Mouse (Mus musculus) embryonic facial prominence, embryonic 13.5 days (tissue): Measurements from ENCODE around the gene Lgals1. TPM values are rescaled to one million over a fixed set of nuclear protein-coding genes. Genes with fewer than 3 reads are reported as not detected.

Experiments
- ATAC-seq: fragments of 200-750 bp; cut with Nextera tagmentation; 2 replicates; pipeline ENCODE4 v1.8.0; 2017; ENCODE audit warnings: low read depth; ENCODE audit not compliant: insufficient number of reproducible peaks, insufficient read depth, low FRiP score, low TSS enrichment
- H3K27ac ChIP-seq: fragments of 300-500 bp; sonication (generic); 2 replicates; pipeline ENCODE4 v1.5.1; 2015; ENCODE audit warnings: moderate library complexity, mild to moderate bottlenecking, inconsistent platforms
- H3K27me3 ChIP-seq: fragments of 300-500 bp; sonication (generic); 2 replicates; pipeline ENCODE4 v1.6.1; 2015; ENCODE audit warnings: mild to moderate bottlenecking, inconsistent platforms
- H3K36me3 ChIP-seq: fragments of 300-500 bp; sonication (generic); 2 replicates; pipeline ENCODE4 v1.6.1; 2015; ENCODE audit warnings: mild to moderate bottlenecking, inconsistent platforms
- H3K4me1 ChIP-seq: fragments of 300-500 bp; sonication (generic); 2 replicates; pipeline ENCODE4 v1.6.1; 2015; ENCODE audit warnings: inconsistent platforms
- H3K4me2 ChIP-seq: fragments of 300-500 bp; sonication (generic); 2 replicates; pipeline ENCODE4 v1.6.1; 2015; ENCODE audit warnings: moderate library complexity, mild to moderate bottlenecking, inconsistent platforms
- H3K4me3 ChIP-seq: fragments of 300-500 bp; sonication (generic); 2 replicates; pipeline ENCODE4 v1.5.1; 2015; ENCODE audit warnings: mild to moderate bottlenecking, inconsistent platforms
- H3K9ac ChIP-seq: fragments of 300-500 bp; sonication (generic); 2 replicates; pipeline ENCODE4 v1.6.1; 2015; ENCODE audit warnings: mild to moderate bottlenecking, inconsistent platforms
- H3K9me3 ChIP-seq: fragments of 300-500 bp; sonication (generic); 2 replicates; pipeline ENCODE4 v1.6.1; 2016; ENCODE audit warnings: inconsistent platforms
- WGBS: fragments of 180-500 bp; shearing (Covaris S2); methylation state at CpG from one replicate; pipeline ENCODE4 v1.1.7; 2015; ENCODE audit warnings: mixed read lengths; 5-methylcytosine and 5-hydroxymethylcytosine counted together
- polyA plus RNA-seq: library from polyadenylated mRNA; unstranded; fragments of >200 nt; fragmentation: Nextera tagmentation; extraction: Ambion mirVana; gene quantifications from 2 replicates; pipeline ENCODE4 v1.2.1, GENCODE M21; 2015

Lgals1 gene
- polyA plus RNA-seq, 1 experiment from 2014 or later, result 2,193 TPM

GRCm38 (mm10) chr15:78942663-78943062 lies 16.1 kb downstream of the Lgals1 start:
- no peak overlapping the region; the same call in 1 of the 2 replicates for H3K27ac ChIP-seq
- no peak for ATAC-seq
- no peaks in the 10 kb centered on the region for H3K9me3 ChIP-seq
- 3% methylated on average over 9 of the region's 9 CpGs for WGBS
- H3K36me3 ChIP-seq, result peaks cover 44% of the 10 kb centered on the region
- H3K4me1 ChIP-seq, result peaks cover 13% of the 10 kb centered on the region; the same call in 1 of the 2 replicates
- peak overlapping the region; percentile 67 for H3K9ac ChIP-seq
- peak overlapping the region; percentile 56 for H3K4me2 ChIP-seq
- H3K27me3 ChIP-seq, result no peaks in the 10 kb centered on the region
- H3K4me3 ChIP-seq, result peak overlapping the region; percentile 30

GRCm38 (mm10) chr15:78946232-78946631 lies 19.7 kb downstream of the Lgals1 start:
- no peak overlapping the region for H3K27ac ChIP-seq

GRCm38 (mm10) chr15:78947657-78948056 lies 21.1 kb downstream of the Lgals1 start, which contains the start of gene Triobp:
Gene Triobp (plus strand): TSS chr15:78947724.
- peaks cover 17% of the 10 kb centered on the region; the same call in 1 of the 2 replicates for H3K4me1 ChIP-seq
- H3K9me3 ChIP-seq, result no peaks in the 10 kb centered on the region
- H3K4me2 ChIP-seq, result peak within 1 kb of the TSS; percentile 73
- peak within 1 kb of the TSS; percentile 49; the same call in 1 of the 2 replicates for H3K27ac ChIP-seq
- peaks cover 8% of the 10 kb centered on the region; the same call in 1 of the 2 replicates for H3K36me3 ChIP-seq
- peak; percentile 91 for ATAC-seq
- H3K4me3 ChIP-seq, result peak within 1 kb of the TSS; percentile 54
- under 1% methylated on average over 24 of the region's 24 CpGs for WGBS
- peak within 1 kb of the TSS; percentile 73 for H3K9ac ChIP-seq
- H3K27me3 ChIP-seq, result no peaks in the 10 kb centered on the region

More at GRCm38 (mm10) chr15:78946232-78946631, 19.7 kb downstream of the Lgals1 start:
- Histone ChIP-seq H3K9me3 (no peaks in the 10 kb centered on the region), H3K4me1 (peaks cover 19% of the 10 kb centered on the region; the same call in 1 of the 2 replicates), H3K4me3 (no peak overlapping the region), H3K36me3 (peaks cover 8% of the 10 kb centered on the region), H3K27me3 (no peaks in the 10 kb centered on the region), H3K4me2 (no peak overlapping the region), H3K9ac (no peak overlapping the region)
- ATAC-seq, result no peak
- WGBS, result 78% methylated on average over 7 of the region's 7 CpGs

- ATAC-seq, result no peak
- peaks cover 13% of the 10 kb centered on the region; the same call in 1 of the 2 replicates for H3K4me1 ChIP-seq
- no peaks in the 10 kb centered on the region for H3K27me3 ChIP-seq
- H3K27ac ChIP-seq, result peak overlapping the region; percentile 49; the same call in 1 of the 2 replicates
- peak overlapping the region; percentile 73 for H3K4me2 ChIP-seq
- H3K4me3 ChIP-seq, result peak overlapping the region; percentile 54
- H3K36me3 ChIP-seq, result peaks cover 9% of the 10 kb centered on the region; the same call in 1 of the 2 replicates
- 4% methylated on average over 11 of the region's 11 CpGs for WGBS
- H3K9me3 ChIP-seq, result no peaks in the 10 kb centered on the region
- peak overlapping the region; percentile 73 for H3K9ac ChIP-seq
Measured at GRCm38 (mm10) chr15:78948152-78948725, 21.7 kb downstream of the Lgals1 start.

GRCm38 (mm10) chr15:78948883-78949282 lies 22.4 kb downstream of the Lgals1 start:
- no peak overlapping the region for H3K27ac ChIP-seq
- H3K9me3 ChIP-seq, result no peaks in the 10 kb centered on the region
- H3K4me3 ChIP-seq, result no peak overlapping the region
- 96% methylated on average over 3 of the region's 3 CpGs for WGBS
- peaks cover 12% of the 10 kb centered on the region; the same call in 1 of the 2 replicates for H3K36me3 ChIP-seq
- no peaks in the 10 kb centered on the region for H3K27me3 ChIP-seq
- H3K4me1 ChIP-seq, result peaks cover 12% of the 10 kb centered on the region; the same call in 1 of the 2 replicates
- peak overlapping the region; percentile 25 for H3K4me2 ChIP-seq
- no peak overlapping the region for H3K9ac ChIP-seq
- no peak for ATAC-seq

- peaks cover 33% of the 10 kb centered on the region for H3K36me3 ChIP-seq
Measured at GRCm38 (mm10) chr15:78955663-78956062, 29.1 kb downstream of the Lgals1 start.

GRCm38 (mm10) chr15:78956351-78956750 lies 29.8 kb downstream of the Lgals1 start:
- Histone ChIP-seq H3K9me3 (no peaks in the 10 kb centered on the region), H3K4me2 (no peak overlapping the region), H3K27me3 (no peaks in the 10 kb centered on the region), H3K4me1 (peaks cover 12% of the 10 kb centered on the region), H3K36me3 (peaks cover 40% of the 10 kb centered on the region), H3K9ac (no peak overlapping the region), H3K27ac (no peak overlapping the region; the same call in 1 of the 2 replicates), H3K4me3 (no peak overlapping the region)
- ATAC-seq, result no peak
- WGBS, result 83% methylated on average over 4 of the region's 4 CpGs

More at GRCm38 (mm10) chr15:78955663-78956062, 29.1 kb downstream of the Lgals1 start:
- H3K27me3 ChIP-seq, result no peaks in the 10 kb centered on the region
- WGBS, result 67% methylated on average over 3 of the region's 3 CpGs
- H3K9ac ChIP-seq, result no peak overlapping the region
- no peak overlapping the region for H3K27ac ChIP-seq
- no peak overlapping the region for H3K4me3 ChIP-seq
- no peaks in the 10 kb centered on the region for H3K9me3 ChIP-seq
- no peak for ATAC-seq
- peaks cover 12% of the 10 kb centered on the region for H3K4me1 ChIP-seq
- no peak overlapping the region for H3K4me2 ChIP-seq

GRCm38 (mm10) chr15:78957021-78957420 lies 30.5 kb downstream of the Lgals1 start:
- peak overlapping the region; percentile 73 for H3K27ac ChIP-seq
- H3K4me2 ChIP-seq, result peak overlapping the region; percentile 22
- no peak overlapping the region for H3K4me3 ChIP-seq
- peak overlapping the region; percentile 51 for H3K9ac ChIP-seq
- WGBS, result 56% methylated on average over 15 of the region's 15 CpGs
- H3K27me3 ChIP-seq, result no peaks in the 10 kb centered on the region
- H3K36me3 ChIP-seq, result peaks cover 43% of the 10 kb centered on the region
- H3K4me1 ChIP-seq, result peaks cover 12% of the 10 kb centered on the region
- peak; percentile 40 for ATAC-seq
- H3K9me3 ChIP-seq, result no peaks in the 10 kb centered on the region

- 89% methylated on average over 11 of the region's 11 CpGs for WGBS
- no peak overlapping the region for H3K4me3 ChIP-seq
- H3K4me1 ChIP-seq, result peaks cover 15% of the 10 kb centered on the region
- H3K4me2 ChIP-seq, result no peak overlapping the region
- H3K9ac ChIP-seq, result no peak overlapping the region
- peaks cover 45% of the 10 kb centered on the region for H3K36me3 ChIP-seq
- H3K27me3 ChIP-seq, result no peaks in the 10 kb centered on the region
- no peaks in the 10 kb centered on the region for H3K9me3 ChIP-seq
- no peak for ATAC-seq
- H3K27ac ChIP-seq, result no peak overlapping the region
Measured at GRCm38 (mm10) chr15:78959537-78959936, 33.0 kb downstream of the Lgals1 start.

- no peak for ATAC-seq
- 72% methylated on average over 4 of the region's 4 CpGs for WGBS
- Histone ChIP-seq H3K9ac (no peak overlapping the region), H3K36me3 (peaks cover 45% of the 10 kb centered on the region), H3K27ac (no peak overlapping the region), H3K9me3 (no peaks in the 10 kb centered on the region), H3K4me2 (no peak overlapping the region), H3K4me1 (peaks cover 15% of the 10 kb centered on the region), H3K4me3 (no peak overlapping the region), H3K27me3 (no peaks in the 10 kb centered on the region)
Measured at GRCm38 (mm10) chr15:78960088-78960487, 33.6 kb downstream of the Lgals1 start.

- 38% methylated on average over 2 of the region's 2 CpGs for WGBS
- no peaks in the 10 kb centered on the region for H3K27me3 ChIP-seq
- H3K4me2 ChIP-seq, result no peak overlapping the region
- H3K4me3 ChIP-seq, result no peak overlapping the region
- H3K9me3 ChIP-seq, result no peaks in the 10 kb centered on the region
- no peak overlapping the region for H3K9ac ChIP-seq
- H3K27ac ChIP-seq, result no peak overlapping the region
- no peak for ATAC-seq
- peaks cover 66% of the 10 kb centered on the region for H3K36me3 ChIP-seq
- 0 out of 2 replicates have a peak, but pooled peaks cover 3% of the 10 kb centered on the region for H3K4me1 ChIP-seq
Measured at GRCm38 (mm10) chr15:78962885-78963284, 36.4 kb downstream of the Lgals1 start.

GRCm38 (mm10) chr15:78971626-78972025 lies 45.1 kb downstream of the Lgals1 start:
- no peak overlapping the region for H3K27ac ChIP-seq
- H3K9ac ChIP-seq, result 0 out of 2 replicates have a peak overlapping the region, but pooled peaks have one; percentile 21
- H3K36me3 ChIP-seq, result peaks cover 25% of the 10 kb centered on the region
- ATAC-seq, result no peak
- H3K4me2 ChIP-seq, result no peak overlapping the region
- H3K4me1 ChIP-seq, result no peaks in the 10 kb centered on the region
- H3K4me3 ChIP-seq, result no peak overlapping the region
- H3K27me3 ChIP-seq, result no peaks in the 10 kb centered on the region
- 75% methylated on average over 6 of the region's 6 CpGs for WGBS
- H3K9me3 ChIP-seq, result no peaks in the 10 kb centered on the region
